Mouse (Mus musculus): ENCODE measurements around the gene Rnf183. TPM values are rescaled to one million over a fixed set of nuclear protein-coding genes. Genes with fewer than 3 reads are reported as not detected.
"Not testable (repeated sequence)": the region's sequence is repeated elsewhere in the genome, so short reads cannot be mapped to it uniquely, and the experiment has no call there.

Rnf183 gene
- not detected in 2 replicates for polyA plus RNA-seq (2015; fragmentation: Nextera tagmentation; extraction: Ambion mirVana)

DNA sequence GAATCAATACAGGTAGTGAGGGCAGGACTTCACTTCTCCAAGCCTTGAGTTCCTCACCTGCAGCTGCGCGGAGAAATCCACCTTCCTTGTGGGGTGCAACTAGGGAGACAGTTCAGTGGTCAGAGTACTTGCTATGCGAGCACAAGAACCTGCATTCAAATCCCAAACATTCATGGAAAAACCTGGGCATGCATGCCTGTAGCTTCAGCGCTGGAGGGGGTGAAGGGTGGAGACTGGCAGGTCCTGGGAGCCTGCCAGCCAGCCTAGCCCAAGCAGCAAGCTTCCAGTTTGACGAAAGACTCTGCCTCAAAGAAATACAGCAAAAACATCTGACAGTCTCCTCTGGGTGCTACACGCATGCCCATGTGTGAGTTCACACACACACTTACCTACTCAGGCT lies at the start of gene Rnf183:
Gene Rnf183, minus strand, starts transcription at position 172 of the 400 bp plus-strand sequence.
- WGBS: 71% methylated on average over 6 of the region's 6 CpGs
- no peak within 1 kb of the TSS for H3K4me2 ChIP-seq
- no peaks in the 10 kb centered on the region for H3K27me3 ChIP-seq
- no peaks in the 10 kb centered on the region for H3K4me1 ChIP-seq (replicated peaks)
- no peak within 1 kb of the TSS for H3K9ac ChIP-seq
- no peak within 1 kb of the TSS for H3K4me3 ChIP-seq
- H3K36me3 ChIP-seq: no peaks in the 10 kb centered on the region
- no peak within 1 kb of the TSS for H3K27ac ChIP-seq
- H3K9me3 ChIP-seq (replicated peaks): no peaks in the 10 kb centered on the region
- ATAC-seq (replicated peaks; ENCODE audit: insufficient number of reproducible peaks, insufficient read depth, low FRiP score, low read depth): no peak

DNA sequence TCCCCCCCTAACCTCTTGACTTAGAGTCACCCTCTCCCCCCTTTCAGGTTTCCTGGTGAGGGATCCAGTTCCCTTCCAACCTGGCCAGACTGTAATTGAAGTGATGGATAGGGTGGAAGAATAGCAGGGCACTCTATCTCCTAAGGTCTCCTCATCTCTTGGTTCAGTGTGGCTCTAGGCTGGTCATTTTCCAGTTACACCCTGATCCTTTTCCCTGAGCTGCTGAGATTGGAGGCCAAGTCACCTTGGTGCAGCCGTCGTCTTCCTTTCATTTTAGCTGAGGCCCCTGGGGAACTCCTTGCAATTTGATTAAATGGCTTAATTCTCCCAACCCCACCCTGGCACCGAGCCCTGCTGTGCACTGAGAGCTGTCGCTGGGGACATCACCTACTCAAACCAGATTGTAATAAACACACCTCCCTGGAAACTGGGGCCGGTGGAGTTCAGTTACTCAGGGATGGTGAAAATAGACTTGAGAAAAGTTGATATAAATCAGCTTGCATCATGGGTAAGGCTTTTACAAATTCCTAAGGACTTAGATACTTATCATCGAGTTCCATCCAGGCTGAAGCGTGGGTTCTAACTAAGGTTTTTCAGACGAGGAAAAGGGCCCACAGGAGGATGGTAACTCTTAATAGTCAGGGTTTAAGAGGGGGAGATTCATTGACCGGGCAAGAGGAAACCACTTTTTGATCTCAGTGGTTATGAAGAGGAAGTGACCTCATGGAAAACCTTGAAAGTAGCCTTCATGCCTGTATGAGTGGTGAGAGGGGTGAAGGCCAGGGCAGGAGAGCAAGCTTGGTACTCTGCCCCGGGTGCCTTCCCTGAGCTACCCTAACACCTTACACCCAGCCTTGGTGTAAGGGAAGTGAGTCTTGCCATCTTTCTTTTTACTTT lies 45.9 kb upstream of the Rnf183 start:
- peak overlapping the region; percentile 47; the same call in 1 of the 2 replicates for H3K4me3 ChIP-seq
- H3K9me3 ChIP-seq (replicated peaks): no peaks in the 10 kb centered on the region
- H3K27me3 ChIP-seq: peaks cover 12% of the 10 kb centered on the region; the same call in 1 of the 2 replicates
- peak overlapping the region; percentile 86; the same call in 1 of the 2 replicates for H3K4me2 ChIP-seq
- WGBS: 42% methylated on average over 10 of the region's 10 CpGs
- peak; percentile 21; the same call in 1 of the 2 replicates for ATAC-seq (replicated peaks; ENCODE audit: insufficient number of reproducible peaks, insufficient read depth, low FRiP score, low read depth)
- H3K9ac ChIP-seq: no peak overlapping the region
- H3K4me1 ChIP-seq (replicated peaks): peaks cover 11% of the 10 kb centered on the region
- no peaks in the 10 kb centered on the region for H3K36me3 ChIP-seq
- no peak overlapping the region for H3K27ac ChIP-seq

DNA sequence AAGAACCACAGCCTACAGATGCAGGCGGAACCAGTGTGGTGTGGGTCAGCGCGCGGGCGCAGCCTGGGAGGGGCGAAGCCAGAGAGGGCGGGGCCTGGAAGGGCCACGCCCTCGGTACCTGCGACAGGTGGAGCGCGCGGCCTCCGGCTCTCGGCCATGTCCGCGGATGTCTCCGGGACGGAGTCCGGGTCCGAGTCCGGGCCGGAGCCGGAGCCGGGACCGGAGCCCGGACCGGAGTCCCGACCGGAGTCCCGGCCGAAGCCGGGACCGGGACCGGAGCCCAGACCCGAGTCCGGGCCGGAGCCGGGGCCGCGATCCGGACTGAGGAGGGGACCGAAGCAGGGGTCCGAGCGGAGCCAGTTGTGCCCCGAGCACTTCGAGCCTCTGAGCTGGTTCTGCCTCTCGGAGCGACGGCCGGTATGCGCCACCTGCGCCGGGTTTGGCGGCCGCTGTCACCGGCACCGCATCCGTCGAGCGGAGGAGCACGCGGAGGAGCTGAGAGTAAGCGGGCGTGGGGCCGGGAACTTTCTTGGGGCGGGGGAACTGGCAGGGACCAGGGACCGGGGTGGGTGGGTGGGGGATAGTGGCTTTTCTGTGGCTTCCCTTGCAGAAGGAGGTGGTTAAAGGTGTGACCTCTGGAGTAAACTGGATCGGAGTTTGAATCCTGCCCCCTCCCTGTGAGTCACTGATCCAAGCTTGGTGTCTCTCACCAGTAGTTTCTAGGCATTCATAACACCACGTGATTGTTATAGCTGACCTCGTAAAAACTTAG lies 45.1 kb upstream of the Rnf183 start, which contains the start of gene Bspry:
Gene Bspry, plus strand, starts transcription at position 117 of the 772 bp plus-strand sequence.
- Histone ChIP-seq H3K9me3 (replicated peaks) (no peaks in the 10 kb centered on the region), H3K36me3 (no peaks in the 10 kb centered on the region), H3K4me2 (peak within 1 kb of the TSS; percentile 86), H3K4me1 (replicated peaks) (peaks cover 11% of the 10 kb centered on the region), H3K27me3 (peaks cover 12% of the 10 kb centered on the region; the same call in 1 of the 2 replicates), H3K9ac (peak within 1 kb of the TSS; percentile 14; the same call in 1 of the 2 replicates), H3K27ac (no peak within 1 kb of the TSS), H3K4me3 (peak within 1 kb of the TSS; percentile 47)
- WGBS: 3% methylated on average over 71 of the region's 71 CpGs
- ATAC-seq (replicated peaks; ENCODE audit: insufficient number of reproducible peaks, insufficient read depth, low FRiP score, low read depth): peak; percentile 80

DNA sequence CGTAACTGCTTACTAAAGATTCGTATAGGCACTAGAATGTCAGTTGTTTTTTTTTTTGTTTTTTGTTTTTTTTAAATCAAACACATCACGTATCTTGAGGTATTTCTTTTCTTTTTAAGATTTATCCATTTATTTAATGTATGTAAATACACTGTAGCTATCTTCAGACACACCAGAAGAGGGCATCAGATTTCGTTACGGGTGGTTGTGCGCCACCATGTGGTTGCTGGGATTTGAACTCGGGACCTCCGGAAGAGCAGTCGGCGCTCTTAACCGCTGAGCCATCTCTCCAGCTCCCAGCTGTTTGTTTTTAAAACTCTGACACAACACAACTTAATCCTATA lies 44.5 kb upstream of the Rnf183 start:
- WGBS: 13% methylated on average over 11 of the region's 11 CpGs
- Histone ChIP-seq H3K4me2 (peak overlapping the region; percentile 86), H3K4me1 (replicated peaks) (peaks cover 11% of the 10 kb centered on the region), H3K27me3 (peaks cover 12% of the 10 kb centered on the region; the same call in 1 of the 2 replicates), H3K4me3 (peak overlapping the region; percentile 47)
- ATAC-seq (replicated peaks; ENCODE audit: insufficient number of reproducible peaks, insufficient read depth, low FRiP score, low read depth); H3K36me3 ChIP-seq; H3K27ac ChIP-seq; H3K9ac ChIP-seq; H3K9me3 ChIP-seq (replicated peaks): not testable (repeated sequence)

DNA sequence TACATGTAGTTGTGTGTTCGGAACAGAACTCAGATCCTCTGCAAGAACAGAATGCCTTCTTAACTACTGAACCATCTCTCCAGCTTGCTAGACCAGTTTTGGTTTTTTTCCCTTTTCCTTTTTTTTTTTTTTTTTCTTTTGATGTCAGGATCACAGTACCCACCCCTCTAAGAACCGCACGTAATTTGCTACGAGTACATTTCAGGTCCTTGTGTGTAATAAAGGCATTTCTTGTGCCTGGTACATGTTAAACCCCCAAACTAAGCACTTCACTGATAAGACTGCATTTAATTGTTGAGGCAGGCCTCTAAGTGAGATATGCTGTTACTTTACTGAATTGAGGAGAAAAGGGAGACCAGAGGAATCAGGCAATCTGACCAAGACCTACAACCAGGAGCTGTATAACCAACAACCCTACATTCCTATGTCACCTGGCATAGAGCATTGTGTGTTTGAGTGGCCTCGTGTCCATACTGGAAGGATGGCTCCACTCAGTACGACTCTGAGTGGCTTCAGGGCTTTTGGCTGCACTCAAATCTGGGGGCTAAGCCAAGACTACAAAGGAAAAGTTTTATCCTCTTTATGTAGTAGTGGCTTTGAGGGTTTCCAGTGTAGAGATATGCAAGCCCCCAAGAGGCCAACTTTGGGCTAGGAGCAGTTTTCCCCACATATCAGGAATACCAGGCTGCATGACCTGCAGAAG lies 42.6 kb upstream of the Rnf183 start:
- H3K27me3 ChIP-seq: peaks cover 12% of the 10 kb centered on the region; the same call in 1 of the 2 replicates
- no peak overlapping the region for H3K4me2 ChIP-seq
- H3K9ac ChIP-seq: no peak overlapping the region
- no peaks in the 10 kb centered on the region for H3K9me3 ChIP-seq (replicated peaks)
- peaks cover 11% of the 10 kb centered on the region for H3K4me1 ChIP-seq (replicated peaks)
- H3K27ac ChIP-seq: no peak overlapping the region
- no peaks in the 10 kb centered on the region for H3K36me3 ChIP-seq
- ATAC-seq (replicated peaks; ENCODE audit: insufficient number of reproducible peaks, insufficient read depth, low FRiP score, low read depth): no peak
- H3K4me3 ChIP-seq: no peak overlapping the region
- 75% methylated on average over 6 of the region's 6 CpGs for WGBS

DNA sequence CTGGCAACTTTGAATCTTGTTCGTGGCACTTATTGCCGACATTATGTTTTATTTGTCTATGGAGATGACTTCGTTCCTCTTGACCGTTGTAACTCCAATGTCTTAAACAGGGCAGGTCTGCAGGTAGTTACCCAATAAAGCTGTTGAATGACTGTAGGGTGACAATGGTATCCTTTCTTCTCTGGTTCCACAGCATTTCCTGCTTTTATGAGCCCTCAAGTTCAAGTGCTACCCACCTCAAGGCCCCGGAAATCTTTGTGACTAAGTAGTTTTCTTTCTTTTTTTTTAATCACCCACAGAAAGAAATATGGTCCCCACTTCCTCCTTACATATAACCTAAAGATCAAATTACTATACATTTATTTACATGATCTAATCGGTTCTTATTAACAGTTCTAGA lies 40.7 kb upstream of the Rnf183 start:
- WGBS: 78% methylated on average over 6 of the region's 6 CpGs
- H3K27ac ChIP-seq: no peak overlapping the region

DNA sequence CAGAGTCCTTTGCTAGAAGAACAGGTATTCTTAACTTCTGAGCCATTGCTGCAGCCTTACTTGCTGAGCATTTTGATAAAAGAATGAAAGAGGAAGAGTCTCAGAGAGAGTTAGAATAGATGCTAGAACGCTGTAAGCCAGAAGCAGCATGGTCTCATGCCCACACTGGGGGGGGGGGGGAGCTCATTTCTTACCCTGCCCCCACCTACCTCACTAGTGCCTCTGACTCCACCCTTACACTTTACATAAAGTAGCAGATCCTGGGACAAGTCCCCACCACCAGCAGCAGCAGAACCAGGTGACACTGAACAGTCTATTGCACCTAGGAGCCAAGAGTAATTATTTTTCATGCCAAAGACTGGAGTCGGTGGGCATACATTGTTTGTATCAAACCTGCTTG lies 40.1 kb upstream of the Rnf183 start:
- Histone ChIP-seq H3K4me3 (no peak overlapping the region), H3K9ac (no peak overlapping the region), H3K27ac (no peak overlapping the region), H3K27me3 (peaks cover 12% of the 10 kb centered on the region; the same call in 1 of the 2 replicates), H3K4me1 (replicated peaks) (peaks cover 15% of the 10 kb centered on the region), H3K4me2 (no peak overlapping the region), H3K36me3 (no peaks in the 10 kb centered on the region), H3K9me3 (replicated peaks) (no peaks in the 10 kb centered on the region)
- WGBS: 87% methylated on average over 2 of the region's 2 CpGs
- no peak for ATAC-seq (replicated peaks; ENCODE audit: insufficient number of reproducible peaks, insufficient read depth, low FRiP score, low read depth)

More for the DNA sequence above, 40.7 kb upstream of the Rnf183 start:
- no peak overlapping the region for H3K4me2 ChIP-seq
- peaks cover 11% of the 10 kb centered on the region for H3K4me1 ChIP-seq (replicated peaks)
- H3K4me3 ChIP-seq: no peak overlapping the region
- H3K9me3 ChIP-seq (replicated peaks): no peaks in the 10 kb centered on the region
- ATAC-seq (replicated peaks; ENCODE audit: insufficient number of reproducible peaks, insufficient read depth, low FRiP score, low read depth): no peak
- H3K9ac ChIP-seq: no peak overlapping the region
- H3K36me3 ChIP-seq: no peaks in the 10 kb centered on the region
- peaks cover 12% of the 10 kb centered on the region; the same call in 1 of the 2 replicates for H3K27me3 ChIP-seq

DNA sequence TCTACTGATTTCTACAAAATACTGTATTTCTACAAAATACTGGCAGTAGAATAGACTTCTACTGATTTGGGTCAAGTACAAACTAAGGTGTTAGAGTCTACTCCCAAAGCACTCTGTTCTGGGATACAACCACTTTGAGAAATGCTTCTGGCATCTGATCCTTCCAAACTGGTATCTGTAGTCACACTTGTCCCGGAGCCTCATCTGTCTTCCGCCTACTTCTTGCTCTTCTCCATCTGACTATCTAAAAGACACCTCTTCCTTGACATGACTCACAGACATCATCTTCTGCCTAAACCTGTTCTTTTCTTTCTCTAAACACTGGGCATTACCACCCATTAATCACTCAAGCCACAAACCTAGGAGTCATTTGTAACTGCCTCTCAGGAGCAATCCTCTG lies 37.0 kb upstream of the Rnf183 start:
- Histone ChIP-seq H3K4me2 (no peak overlapping the region), H3K36me3 (no peaks in the 10 kb centered on the region), H3K9me3 (replicated peaks) (0 out of 2 replicates have a peak, but pooled peaks cover 3% of the 10 kb centered on the region), H3K4me1 (replicated peaks) (peaks cover 5% of the 10 kb centered on the region), H3K27me3 (peaks cover 3% of the 10 kb centered on the region; the same call in 1 of the 2 replicates), H3K27ac (no peak overlapping the region), H3K4me3 (no peak overlapping the region), H3K9ac (no peak overlapping the region)
- ATAC-seq (replicated peaks; ENCODE audit: insufficient number of reproducible peaks, insufficient read depth, low FRiP score, low read depth): no peak
- 81% methylated on average over 2 of the region's 2 CpGs for WGBS

DNA sequence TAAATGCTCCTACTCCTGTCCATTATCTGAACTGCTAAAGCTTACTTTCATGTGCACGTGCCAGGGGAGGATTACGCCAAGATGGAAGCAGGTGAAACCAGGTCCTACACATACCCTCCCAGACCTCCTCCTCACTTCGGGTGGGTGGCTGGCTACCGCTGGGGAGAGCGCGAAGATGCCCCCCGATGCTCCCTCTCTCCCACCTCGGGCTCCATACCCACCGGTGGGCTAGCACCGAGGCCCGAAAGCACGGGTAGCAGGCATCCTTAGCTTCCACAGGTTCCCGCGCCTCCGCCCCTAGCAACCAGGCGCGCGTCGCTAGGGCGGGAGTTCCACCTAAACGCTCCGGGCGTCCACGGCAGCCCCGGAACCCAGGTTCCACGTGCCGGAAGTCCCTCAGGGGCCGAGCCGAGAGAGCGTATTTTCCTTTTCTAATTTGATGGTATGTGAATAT lies 35.6 kb upstream of the Rnf183 start, which contains the start of gene Wdr31:
Gene Wdr31, minus strand, starts transcription at position 299 of the 454 bp plus-strand sequence.
- under 1% methylated on average over 30 of the region's 30 CpGs for WGBS
- Histone ChIP-seq H3K36me3 (no peaks in the 10 kb centered on the region), H3K9me3 (replicated peaks) (0 out of 2 replicates have a peak, but pooled peaks cover 3% of the 10 kb centered on the region), H3K4me3 (peak within 1 kb of the TSS; percentile 78), H3K27ac (no peak within 1 kb of the TSS), H3K4me2 (peak within 1 kb of the TSS; percentile 95), H3K4me1 (replicated peaks) (peaks cover 5% of the 10 kb centered on the region), H3K9ac (peak within 1 kb of the TSS; percentile 67; the same call in 1 of the 2 replicates), H3K27me3 (no peaks in the 10 kb centered on the region)
- ATAC-seq (replicated peaks; ENCODE audit: insufficient number of reproducible peaks, insufficient read depth, low FRiP score, low read depth): peak; percentile 81

DNA sequence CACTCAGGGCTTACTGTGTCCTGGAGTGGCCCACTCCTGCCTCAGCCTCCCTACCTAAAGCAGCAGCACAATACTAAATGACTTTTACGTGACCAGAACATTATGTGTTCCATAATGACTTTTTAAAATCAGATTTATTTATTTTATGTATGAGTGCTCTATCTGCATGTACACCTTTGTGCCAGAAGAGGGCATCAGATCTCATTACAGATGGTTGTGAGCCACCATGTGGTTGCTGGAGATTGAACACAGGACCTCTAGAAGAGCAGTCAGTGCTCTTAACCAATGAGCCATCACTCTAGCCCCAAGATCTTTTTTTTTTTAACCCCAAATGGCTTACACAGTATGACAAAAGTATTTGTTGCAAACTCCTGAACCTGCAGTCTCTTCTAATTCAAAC lies 33.1 kb upstream of the Rnf183 start:
- Histone ChIP-seq H3K4me3 (no peak overlapping the region), H3K27me3 (no peaks in the 10 kb centered on the region), H3K36me3 (no peaks in the 10 kb centered on the region), H3K4me1 (replicated peaks) (peaks cover 5% of the 10 kb centered on the region), H3K9me3 (replicated peaks) (0 out of 2 replicates have a peak, but pooled peaks cover 3% of the 10 kb centered on the region), H3K27ac (no peak overlapping the region), H3K4me2 (no peak overlapping the region), H3K9ac (no peak overlapping the region)
- ATAC-seq (replicated peaks; ENCODE audit: insufficient number of reproducible peaks, insufficient read depth, low FRiP score, low read depth): no peak
- 86% methylated on average over 1 of the region's 1 CpGs for WGBS
